Mouse (Mus musculus) megakaryocyte, embryonic 14.5 days (primary cell): ENCODE results near the gene Mroh7.

ENCODE experiments used
- FLI1 ChIP-seq: IDR thresholded peaks from 2 replicates; pipeline ENCODE4 v1.6.1; 2012; ENCODE audit warnings: low read length, inconsistent platforms, mixed read lengths
- GATA1 ChIP-seq: IDR thresholded peaks from 3 replicates; pipeline ENCODE4 v1.6.1; 2012; ENCODE audit warnings: mixed read lengths, low read length, inconsistent platforms, borderline replicate concordance

- TF ChIP-seq GATA1: no peak
- TF ChIP-seq FLI1: no peak
Observed at GRCm38 (mm10) chr4:106747001-106747580, 16.4 kb upstream of the Mroh7 start.
